Mouse (Mus musculus) thymus, postnatal 36 days (tissue): ENCODE results near the gene Sp100.
A peak's percentile ranks its signal among the peaks of the same experiment; 100 is the strongest.
"Not testable (repeated sequence)": the region's sequence is repeated elsewhere in the genome, so short reads cannot be mapped to it uniquely, and the experiment has no call there.

Experiments
- DNase-seq, 2 experiments: peaks; one replicate each; pipeline ENCODE4 v3.0.0; 2022; ENCODE audit warnings: mixed read lengths in 2 of 2

Sp100 gene

GRCm38 (mm10) chr1:85649881-85650280 is at the start of gene Sp100:
Gene Sp100, plus strand, starts transcription at chr1:85649988.
- peak; percentile 59 to 69 for DNase-seq

DNA sequence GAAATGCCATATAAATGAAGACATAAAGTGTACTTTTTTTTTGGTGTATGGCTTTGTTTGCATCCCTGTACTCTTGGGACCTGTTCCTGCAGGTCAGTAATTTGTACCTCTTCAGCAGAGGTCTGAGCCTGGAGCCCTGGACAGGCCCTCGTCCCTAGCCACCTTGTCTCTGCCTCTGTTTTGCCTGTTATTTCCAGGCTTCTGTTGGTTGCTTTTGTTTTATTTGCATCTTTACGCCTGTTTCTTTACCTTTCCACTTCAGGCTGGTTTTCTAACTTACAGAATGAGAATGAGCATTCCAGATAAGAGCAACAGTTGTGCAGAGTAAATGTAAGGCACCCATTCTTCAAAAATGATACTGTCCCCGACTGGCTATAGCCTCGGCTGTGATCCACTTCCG is 49.7 kb upstream of the Sp100 start, which contains the start of gene Sp140:
Sp140 (plus strand) TSS at position 301 of the 400 bp plus-strand sequence.
- DNase-seq, result not testable (repeated sequence)

- peak; percentile 53 to 55 for DNase-seq
Observed at GRCm38 (mm10) chr1:85600794-85601193, 49.0 kb upstream of the Sp100 start.

GRCm38 (mm10) chr1:85604341-85604740 is 45.4 kb upstream of the Sp100 start:
- DNase-seq, result not testable (repeated sequence)

DNA sequence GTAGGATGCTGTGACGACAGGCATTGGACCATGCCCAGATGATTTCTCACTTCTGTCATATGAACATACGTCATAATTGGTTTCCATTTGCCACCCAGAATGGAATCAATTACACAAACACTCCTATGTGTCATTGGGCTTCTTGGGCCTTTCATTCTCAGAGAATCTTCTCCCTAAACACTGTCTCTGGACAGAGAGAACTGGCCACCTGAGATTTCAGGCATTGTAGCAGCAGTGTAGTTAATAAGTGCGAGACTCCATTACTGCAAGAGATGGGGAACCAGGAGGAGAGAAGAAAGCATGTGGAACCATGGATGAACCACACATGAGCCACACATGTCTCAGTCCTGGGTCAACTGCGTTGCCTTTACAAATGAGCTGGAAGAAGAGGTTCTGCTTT is 41.4 kb upstream of the Sp100 start:
- DNase-seq, result not testable (repeated sequence)

DNA sequence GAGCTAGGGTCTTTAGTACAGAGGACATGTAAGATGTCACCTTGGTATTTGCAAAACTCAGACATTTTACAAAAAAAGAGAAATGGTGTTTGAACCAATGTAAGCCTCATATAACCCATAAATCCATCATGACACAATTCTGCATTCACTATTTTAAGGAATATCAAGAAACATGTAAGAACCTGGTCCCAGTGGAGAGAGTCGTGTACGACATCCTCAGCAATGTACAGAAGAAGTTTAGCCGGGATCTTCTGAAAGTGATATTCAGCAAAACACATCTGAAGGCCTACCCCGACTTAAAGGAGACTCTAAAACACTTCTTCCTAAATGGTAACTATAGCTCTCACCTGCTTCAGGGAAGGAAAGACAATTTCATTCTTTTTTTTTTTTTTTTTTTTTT is 39.2 kb upstream of the Sp100 start:
- not testable (repeated sequence) for DNase-seq

DNA sequence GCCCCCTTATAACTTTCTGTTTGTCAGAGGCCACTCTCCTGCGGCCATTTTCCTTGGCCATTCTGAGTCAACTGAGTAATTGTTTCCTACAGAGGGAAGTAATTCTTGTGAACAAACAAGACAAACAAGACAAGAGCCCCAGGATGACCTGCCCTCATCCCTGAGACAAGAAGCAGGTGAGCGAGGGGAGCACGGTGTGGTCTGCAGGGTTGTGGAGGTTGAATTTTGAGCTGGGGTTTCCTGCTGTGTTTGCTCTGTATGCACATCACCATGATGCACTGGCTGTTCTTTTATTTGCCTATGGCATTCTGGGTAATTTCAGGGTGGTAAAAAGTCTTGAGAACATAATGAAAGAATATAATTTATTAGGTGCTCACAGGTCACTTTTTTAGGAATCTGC is 34.7 kb upstream of the Sp100 start:
- not testable (repeated sequence) for DNase-seq

DNA sequence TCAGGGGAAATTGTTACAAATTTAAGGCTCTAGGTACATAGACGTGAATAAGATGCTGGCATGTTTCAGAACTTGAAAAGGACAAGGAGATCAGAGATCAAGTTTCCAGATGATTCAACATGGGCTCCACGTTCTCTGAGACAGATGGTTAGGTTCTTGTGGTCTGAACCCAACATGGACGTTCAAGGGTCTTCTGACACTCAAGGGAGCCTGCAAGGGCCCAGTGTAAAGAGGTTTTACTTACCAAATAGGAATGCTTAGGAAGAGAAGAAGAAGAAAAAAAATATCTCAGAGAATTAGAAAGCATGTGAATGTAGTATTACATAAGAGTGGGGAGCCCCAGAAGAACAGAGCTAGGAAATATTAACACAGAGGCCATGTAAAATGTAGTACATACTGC is 34.0 kb upstream of the Sp100 start:
- DNase-seq, result not testable (repeated sequence)

DNA sequence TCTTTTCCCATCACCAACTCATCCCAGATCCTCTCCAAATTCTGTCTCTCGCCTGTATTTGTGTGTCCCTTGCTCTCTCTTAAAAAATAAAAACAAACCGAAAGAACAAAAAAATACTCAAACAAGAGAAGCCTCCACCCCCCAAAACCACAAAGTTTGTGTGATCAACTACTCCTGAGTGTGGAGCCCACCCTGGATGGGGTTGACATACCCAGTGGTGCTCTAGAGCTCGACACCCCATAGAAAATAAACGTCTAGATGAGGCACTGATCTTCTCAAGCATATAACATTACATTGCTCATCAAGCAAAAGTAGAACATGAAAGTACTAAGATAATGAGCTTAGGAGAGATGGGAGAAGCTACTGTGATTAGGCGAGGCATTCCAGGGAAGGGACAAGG is 32.6 kb upstream of the Sp100 start:
- not testable (repeated sequence) for DNase-seq

GRCm38 (mm10) chr1:85618689-85619088 is 31.1 kb upstream of the Sp100 start:
- not testable (repeated sequence) for DNase-seq

DNA sequence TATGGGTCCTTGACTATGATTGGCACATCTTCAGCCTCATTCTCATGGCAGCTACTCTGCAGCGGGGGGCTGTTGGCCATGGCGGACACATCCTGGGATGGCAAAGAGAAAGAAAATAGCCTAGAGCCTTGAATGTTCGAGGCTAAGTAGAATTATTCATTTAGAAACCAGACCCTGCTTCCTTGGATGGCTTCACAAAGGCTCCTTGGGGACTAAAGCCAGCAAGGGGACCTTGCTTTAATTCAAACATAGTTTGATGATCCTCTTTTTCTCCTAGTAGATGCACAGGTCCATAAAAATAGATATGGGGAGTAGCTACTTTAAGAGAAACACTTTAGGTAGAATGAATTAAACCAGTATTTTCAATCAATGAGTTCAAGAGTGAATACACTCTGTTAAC is 12.9 kb upstream of the Sp100 start:
- DNase-seq, result not testable (repeated sequence)

DNA sequence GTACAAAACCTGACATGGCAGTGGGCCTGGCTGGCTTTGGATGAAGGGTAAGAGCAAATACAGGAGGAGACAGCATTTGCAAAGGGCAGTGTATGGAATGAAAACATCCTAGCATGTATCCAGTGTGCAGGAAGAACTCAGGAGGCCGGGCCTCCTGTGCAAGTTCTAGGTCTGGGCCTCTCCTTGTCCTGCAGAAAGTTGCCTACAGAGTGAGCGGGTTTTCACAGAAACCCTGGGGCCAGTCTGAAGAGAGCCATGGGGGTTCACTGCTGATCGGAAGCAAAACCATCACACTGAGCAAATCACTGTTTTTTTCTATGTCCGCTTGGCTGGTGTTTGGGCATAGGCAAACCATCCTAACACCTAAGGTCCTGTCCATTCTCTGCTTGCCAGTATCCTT is 11.6 kb upstream of the Sp100 start:
- not testable (repeated sequence) for DNase-seq

GRCm38 (mm10) chr1:85650524-85650923 is 736 bp downstream of the Sp100 start:
- DNase-seq, result peak in 1 of 2 experiments; percentile 26

- peak in 1 of 2 experiments; percentile 17 for DNase-seq
Observed at GRCm38 (mm10) chr1:85651770-85652275, 2.0 kb downstream of the Sp100 start.

DNA sequence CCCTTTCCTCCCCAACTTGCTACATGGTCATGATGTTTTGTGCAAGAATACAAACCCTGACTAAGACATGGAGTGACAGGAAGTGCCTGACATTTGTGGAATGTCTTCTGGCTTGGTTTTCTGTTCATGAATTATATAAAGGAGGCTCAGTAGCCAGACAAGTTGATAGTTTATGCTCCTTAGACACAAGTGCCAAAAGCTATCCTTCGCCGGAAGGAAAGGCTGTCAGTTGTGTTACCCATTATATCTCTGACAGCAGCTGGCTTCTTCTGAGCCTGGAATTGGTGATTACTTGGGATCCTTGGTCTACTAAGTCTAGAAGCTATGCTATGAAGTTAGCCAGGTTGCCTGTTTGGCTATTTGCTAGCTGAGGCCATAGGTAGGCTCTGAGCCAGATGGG is 7.4 kb downstream of the Sp100 start:
- not testable (repeated sequence) for DNase-seq

DNA sequence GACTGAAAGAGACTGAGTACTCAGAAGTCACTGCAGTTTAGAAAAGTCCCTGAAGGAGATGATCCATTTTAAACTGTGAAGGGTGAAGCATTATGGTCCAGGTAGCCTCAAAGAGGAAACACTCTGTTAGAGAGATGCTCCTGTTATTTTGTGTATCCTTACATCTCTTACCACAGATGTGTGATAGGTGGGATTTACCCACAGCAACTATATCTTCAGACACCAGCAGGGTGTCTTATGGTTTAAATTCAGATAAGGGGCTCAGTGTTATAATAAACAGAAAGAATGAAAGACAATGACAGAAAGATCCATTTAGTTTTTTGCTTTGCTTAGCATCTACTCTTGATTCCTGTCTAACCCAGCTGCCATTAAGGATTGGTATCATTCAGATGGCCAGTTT is 14.5 kb downstream of the Sp100 start:
- DNase-seq, result no peak

DNA sequence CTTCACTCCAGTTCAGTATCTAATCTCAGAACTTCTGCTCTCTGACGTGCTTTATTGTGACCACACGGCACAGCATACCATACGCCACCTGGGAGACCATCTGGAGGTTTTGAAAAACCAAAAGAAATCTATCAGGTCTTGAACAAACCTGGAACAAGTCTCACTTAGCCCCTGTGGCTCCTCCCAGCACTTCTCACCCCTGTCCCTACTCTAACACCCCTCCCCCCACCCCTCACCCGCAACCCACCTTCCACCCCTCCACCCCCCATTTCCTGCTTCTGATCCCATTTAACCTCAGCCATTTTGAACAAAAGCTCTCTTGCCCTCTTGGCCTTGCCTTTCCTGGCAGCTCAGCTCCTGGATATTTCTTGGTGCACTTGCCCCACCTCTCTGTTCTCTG is 30.4 kb downstream of the Sp100 start:
- peak; percentile 28 to 49 for DNase-seq

DNA sequence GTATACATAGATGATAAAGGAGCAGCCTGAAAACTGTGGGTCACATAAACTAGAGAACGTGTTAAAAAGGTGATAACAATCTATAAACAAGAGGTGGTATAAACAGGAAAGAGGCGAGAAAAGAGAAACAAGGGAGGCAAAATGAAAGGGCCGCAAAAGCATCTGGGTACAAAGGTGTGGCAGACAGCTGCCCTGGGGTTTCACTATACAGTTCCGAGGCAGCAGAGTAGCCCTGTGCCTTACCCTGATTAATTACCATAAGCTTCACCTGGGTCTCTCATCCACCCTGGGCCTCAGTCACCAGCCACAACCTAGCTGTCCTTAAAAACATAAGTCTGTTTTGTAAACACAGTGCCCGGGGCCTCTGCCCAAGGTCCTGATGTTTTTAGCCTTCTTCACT is 36.9 kb downstream of the Sp100 start:
- DNase-seq, result peak in 1 of 2 experiments; percentile 34

- peak; percentile 68 to 73 for DNase-seq
Observed at GRCm38 (mm10) chr1:85687346-85687745, 37.6 kb downstream of the Sp100 start.

- no peak for DNase-seq
Observed at GRCm38 (mm10) chr1:85690544-85690943, 40.8 kb downstream of the Sp100 start.

GRCm38 (mm10) chr1:85692281-85692680 is 42.5 kb downstream of the Sp100 start:
- no peak for DNase-seq

GRCm38 (mm10) chr1:85693280-85693679 is 43.5 kb downstream of the Sp100 start:
- DNase-seq, result no peak

GRCm38 (mm10) chr1:85695646-85696045 is 45.9 kb downstream of the Sp100 start:
- no peak for DNase-seq

- no peak for DNase-seq
Observed at GRCm38 (mm10) chr1:85697721-85698493, 48.1 kb downstream of the Sp100 start.
